Mouse (Mus musculus) erythroblast, embryonic 14.5 days (primary cell): ENCODE results near the gene Rpl35.

Experiments used
- GATA1 ChIP-seq: IDR thresholded peaks from 2 replicates; pipeline ENCODE4 v1.6.1; 2012; ENCODE audit warnings: low read length, inconsistent platforms, mixed read lengths
- TAL1 ChIP-seq: IDR thresholded peaks from 3 replicates; pipeline ENCODE4 v1.6.1; 2012; ENCODE audit warnings: low read length, inconsistent platforms, mixed read lengths

DNA sequence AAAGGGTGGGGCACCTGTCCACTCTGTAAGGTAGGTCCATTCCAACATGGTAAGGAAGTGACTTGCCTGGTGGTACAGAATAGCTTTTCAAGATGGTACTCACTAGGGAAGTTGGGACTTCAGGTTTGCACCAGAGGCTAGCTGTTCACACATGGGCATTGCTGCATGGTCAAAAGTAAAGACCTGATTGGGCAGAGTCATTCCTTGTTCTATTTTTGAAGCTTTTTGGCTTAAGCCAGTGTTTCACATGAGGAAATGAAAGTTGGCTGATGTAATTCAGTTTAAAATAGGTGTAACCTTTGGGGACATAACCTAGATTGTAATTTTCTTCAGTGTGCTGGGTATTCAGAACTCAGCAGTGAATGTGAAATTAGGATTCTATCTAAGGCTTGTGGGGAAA is 5.8 kb upstream of the Rpl35 start:
- TF ChIP-seq GATA1 (no peak), TAL1 (no peak)
